Mouse (Mus musculus) c-Kit-positive CD71-positive TER-119-positive erythroid progenitor cells, embryonic 14.5 days (primary cell): Measurements from ENCODE around the gene Myrf.

Experiments
- DNase-seq: peaks from one replicate; pipeline ENCODE4 v3.0.0-alpha.2; 2013; ENCODE audit warnings: low spot score

The Myrf gene

DNA sequence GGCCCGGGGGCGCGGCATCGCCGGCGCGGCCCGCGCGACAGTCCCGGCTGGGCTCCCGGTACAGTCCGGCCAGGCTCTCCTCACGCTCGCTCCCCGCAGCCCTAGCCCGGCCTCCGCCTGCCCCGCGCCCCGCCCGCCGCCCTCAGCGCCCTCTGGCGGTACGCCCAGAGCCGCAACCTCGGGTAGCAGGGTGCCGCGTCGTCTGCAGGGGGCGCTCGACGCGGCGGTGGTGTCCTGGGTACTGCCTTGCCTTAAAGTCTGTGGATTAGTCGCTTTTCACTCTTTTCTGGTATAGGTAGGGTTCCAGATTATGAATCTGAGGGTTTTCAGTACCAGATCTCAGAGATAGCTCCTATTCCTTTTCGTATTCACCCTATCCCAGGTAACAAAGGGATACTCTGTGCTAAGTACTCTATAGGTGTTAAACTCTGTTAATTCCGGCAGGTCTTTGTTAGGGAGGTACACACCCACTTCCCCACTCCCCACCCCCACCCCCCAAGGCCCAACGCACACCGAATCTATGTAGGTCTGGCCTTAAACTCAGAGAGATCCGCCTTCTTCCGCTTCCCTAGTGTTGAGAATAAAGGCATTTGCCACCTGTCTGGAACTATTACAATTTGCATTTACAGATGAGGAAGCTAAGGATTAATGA lies at the start of gene Myrf:
Gene Myrf (minus strand): TSS at position 95 of the 652 bp plus-strand sequence.
- DNase-seq = peak; percentile 64

DNA sequence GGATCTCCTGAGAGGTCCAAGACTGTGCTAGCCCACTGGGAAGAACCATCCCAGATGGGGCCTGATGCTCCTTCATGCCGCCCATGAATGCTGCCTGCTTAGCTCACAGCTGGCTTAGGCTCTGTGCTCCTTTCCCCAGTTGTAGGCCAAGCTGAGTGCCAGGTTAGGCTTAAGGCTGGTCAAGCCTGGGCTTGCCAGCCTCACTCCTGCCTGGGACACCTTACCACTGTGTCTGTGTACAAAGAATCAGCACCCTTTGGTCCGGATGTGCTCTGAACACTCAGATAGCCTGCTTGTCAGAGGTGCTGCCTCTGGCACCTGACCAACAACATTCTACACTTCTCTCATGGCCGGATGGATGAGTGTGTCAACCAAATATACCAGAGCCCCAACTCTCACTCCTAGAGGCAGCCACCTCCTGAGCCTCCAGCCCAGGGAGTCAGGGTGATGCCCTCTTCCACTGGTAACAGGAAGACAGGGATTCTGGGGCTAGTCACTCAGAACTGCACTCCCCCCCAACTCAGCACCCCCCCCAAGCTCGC lies 49.1 kb upstream of the Myrf start:
- no peak for DNase-seq

DNA sequence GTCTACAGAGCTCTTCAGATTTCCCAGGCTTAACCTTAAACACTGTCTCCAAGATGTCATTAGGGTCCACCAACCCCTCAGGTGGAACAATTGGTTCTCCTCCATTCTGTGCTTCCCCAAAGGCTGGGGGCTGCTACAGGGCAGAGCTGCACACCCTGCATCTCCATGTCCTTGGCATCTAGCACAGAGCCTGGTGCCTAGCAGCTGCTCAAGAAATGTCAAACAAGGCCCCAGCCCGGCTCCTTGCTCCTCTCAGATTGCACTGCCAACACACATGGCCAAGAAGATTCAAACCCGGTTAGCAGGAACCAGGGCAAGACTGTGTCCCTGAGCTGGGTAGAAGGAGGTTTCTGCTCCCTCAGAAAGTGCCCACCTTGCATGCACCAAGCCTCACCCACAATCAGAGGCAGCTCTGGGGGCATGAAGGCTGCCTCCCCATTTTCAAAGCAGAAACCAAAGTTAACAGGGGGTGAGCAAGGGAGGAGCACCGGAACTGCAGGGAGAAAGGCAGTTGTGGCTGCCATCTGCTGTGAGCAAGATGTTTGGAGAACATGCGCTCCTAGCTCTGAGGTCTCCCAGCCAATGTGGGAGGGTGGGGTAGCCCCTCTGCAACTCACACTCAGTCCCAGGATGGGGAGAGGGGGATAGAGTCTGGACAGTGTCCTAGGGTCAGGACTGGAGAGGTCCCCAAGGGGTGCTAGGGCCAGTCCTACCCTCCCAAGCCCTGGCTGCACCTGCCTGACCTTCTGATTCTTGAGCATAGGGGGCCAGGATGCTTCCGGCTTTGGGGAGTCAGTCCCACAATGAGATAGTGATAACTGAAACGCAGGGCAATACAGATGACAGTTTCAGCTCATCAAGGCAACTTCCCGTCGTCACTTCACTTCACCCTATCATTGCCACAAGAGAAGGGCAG lies 47.8 kb upstream of the Myrf start:
- no peak for DNase-seq

DNA sequence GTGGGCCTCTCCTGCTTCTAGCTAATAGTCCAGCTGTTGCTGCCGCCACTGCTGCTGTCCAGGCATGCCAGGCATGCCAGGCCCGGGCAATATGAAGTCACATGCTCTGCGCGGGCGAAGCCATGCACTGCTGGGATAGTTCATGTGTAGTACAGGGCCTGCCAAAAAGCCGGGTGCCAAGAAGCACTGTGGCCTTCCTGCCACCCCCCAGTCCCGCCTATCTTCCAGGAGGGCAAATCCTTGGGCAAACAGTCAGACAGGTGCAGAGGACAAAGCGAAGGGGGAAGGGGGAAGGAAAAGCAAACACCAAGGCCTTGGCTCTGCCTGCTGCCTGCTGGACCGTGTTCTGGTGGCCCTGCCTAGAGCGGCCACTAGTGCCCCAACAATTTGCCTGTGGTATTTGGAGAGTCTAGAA lies 45.9 kb upstream of the Myrf start:
- DNase-seq = no peak

DNA sequence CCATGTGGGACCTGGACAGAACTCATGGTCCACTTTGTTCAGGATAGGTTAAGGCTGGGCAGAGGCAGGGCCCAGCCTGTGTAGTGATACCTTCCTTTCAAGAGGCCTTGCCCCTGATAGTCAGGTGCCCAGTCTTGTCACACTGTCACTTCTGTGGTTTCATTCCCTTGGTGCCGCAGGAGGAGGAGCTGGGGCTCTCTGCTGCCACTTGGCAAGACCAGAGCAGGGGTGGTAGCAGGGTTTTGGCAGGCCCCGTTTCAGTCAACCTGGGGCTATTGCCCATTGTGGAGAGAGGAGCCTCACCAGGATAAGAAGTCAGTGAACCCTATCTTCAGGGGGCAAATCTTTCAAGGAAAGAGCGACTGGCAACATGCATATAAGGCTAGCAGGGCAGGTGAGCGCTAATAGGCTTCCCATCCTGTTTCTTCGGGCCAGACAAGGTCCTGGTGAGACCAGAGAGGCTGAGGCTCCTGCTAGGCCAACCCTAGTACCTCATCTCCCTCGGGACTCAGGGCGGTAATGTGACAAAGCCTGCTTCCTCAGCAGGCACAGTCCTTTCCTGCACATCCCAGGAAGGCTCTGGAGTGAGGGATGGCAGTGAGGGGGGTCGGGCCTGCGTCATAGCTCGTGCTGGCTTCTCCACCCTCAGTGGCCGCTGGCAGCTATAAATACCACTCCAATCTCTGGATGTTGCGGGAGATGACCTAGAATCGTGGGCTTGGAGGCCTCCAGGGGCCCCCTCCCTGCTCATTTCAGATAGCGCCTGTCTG lies 40.4 kb upstream of the Myrf start:
- DNase-seq = no peak

DNA sequence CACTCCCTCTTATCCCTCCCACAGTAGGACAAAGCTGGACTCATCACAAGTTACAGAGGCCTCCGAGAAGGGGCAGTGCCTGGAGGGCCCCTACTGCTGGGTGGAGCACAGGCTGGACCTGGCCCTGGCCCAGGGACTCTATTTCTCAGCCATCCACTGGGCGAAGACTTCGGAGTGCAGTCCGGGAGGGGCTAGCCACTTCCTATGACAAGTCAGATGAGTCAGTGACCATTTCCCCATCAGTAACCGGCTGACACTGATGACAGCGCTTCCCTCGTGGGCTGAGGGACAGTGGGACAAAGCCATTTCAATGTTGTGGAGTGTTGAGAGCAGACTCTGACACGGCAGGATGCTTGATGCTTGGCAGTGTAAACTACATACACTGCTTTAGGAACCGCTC lies 39.1 kb upstream of the Myrf start:
- no peak for DNase-seq

DNA sequence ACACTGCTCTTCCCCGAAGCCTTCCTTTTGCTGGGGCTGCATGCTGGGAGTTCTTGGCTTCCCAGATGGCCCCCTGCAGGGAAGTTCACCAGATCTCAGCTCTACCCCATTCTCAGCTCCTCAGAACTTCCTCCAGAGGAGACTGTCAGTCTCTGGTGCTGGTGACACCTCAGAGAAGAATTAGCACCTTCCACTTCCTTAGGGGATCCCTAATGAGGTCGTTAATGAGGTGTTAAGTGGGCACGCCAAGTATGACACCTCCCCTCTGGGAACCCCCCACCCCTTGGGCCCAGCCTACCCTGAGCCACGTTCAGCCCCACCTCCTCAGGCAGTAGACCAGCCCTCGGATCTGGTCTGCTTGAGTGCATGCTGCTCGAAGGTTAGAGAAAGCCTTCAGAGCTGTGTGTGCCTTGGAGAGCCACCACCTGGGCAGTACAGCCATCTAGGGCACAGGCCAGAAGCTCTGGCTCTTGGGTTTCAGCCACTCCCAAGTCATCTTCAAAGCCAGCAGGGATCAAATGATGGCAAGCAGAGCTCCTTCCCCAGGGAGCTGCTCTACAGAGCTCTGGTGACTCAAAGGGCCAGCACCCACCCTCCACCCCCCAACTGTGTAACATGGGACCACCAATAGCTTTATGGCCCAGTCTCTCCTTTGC lies 38.2 kb upstream of the Myrf start:
- no peak for DNase-seq

DNA sequence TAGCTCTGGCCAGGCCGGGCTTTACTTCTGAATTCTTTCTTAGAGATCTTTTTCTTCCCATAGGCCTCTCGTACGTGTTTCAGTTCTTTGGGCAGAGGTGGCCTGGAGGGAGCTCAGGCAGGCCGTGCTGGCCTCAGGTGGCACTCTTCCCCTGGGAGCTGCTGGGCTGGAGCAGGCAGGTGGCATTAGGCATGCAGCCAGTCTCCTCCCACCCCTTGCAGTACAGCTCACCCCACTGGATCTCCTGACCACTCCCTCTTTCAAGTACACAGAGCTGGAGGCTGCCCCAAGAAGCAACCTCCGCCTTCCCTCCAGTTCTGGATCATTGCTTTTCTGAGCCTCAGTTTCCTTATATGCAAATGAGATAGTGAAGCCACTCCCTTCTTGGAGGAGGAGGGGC lies 37.2 kb upstream of the Myrf start:
- DNase-seq = no peak

DNA sequence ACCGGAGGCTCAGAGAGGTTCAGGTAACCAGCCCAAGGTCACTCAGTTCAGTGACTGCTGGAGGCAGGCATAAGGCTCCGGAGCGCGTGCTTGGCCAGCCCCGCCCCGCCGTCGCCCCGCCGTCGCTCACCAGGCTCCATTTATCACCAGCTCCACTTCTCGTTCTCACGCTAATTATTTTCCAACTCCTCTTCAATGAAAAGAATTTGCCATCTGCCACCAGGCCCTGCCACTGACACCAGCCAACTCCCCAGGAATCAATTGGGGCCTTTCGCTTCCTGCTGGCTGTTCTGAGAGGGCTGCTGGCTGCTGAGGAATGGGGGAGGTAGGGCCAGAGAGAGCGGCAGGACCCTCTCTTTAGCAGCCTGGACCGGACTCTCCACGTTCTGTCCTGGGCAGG lies 36.8 kb upstream of the Myrf start:
- DNase-seq = no peak

DNA sequence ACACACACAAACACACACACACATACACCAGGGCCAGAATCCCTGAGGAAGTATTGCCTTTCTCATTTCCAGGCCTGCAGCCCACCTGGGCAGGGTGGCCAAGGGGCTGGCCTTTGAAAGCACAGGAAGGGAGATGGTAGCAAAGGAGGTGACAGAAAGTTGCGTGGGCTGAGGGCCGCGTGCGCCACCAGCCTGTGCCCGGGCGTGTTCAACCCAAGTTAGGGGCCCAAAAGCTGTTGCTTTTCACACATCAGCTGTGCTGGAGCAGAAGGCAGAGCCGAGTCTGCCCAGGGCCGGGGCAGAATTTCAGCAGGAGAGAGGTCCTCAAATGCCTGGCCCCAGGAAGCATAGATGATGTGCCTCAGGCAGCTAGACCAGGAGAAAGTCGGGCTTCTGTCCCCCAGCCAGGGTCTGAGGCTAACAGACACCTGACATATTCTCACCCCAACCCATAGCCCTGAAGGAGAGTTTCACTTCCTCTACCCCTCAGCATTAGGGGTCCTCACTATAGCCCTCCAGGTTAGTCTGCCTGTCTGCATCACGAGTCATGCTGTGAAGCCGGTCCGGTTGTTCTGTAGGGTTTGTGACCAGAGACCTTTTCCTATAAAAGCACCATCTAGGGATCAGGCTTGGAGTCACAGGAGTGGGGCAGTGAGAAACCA lies 36.1 kb upstream of the Myrf start:
- no peak for DNase-seq

DNA sequence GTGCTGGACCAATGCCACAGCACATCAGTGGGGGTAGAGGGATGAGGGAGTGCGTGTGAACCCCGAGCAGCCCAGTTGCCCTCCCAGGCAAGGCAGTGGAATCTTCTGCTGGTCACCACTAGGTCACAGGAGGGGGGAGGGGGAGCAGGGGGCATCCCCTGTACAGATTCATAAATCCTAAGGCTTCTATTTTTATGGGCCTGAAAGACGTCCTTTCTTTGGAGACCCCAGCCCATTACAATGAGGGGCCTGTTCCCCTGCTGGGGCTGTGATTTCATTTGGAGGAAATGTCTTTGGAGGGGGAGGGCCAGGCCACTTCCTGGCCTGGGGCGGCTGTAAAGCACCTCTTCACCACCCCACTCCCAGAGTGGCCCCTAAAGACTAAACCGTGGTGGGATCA lies 33.5 kb upstream of the Myrf start:
- DNase-seq = no peak

DNA sequence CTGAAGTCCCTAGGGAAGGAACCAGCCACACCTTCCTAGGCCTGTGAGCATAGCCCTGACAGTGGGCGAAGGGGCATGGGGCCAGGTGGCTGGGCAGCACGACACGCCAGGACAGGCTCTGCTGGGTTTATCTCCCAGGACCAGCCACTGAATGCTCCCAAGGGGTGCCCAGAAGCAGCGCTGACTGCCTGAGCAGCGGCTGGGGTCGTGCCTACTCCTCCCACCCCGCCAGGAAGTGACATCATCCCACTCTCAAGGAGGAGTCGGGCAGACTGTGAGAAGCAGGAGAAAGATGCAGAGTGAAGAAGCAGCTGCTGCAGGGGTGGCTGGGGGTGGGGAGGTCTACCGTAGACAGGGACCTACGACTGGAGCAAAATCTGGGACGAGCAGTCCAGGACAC lies 32.2 kb upstream of the Myrf start:
- DNase-seq = no peak

DNA sequence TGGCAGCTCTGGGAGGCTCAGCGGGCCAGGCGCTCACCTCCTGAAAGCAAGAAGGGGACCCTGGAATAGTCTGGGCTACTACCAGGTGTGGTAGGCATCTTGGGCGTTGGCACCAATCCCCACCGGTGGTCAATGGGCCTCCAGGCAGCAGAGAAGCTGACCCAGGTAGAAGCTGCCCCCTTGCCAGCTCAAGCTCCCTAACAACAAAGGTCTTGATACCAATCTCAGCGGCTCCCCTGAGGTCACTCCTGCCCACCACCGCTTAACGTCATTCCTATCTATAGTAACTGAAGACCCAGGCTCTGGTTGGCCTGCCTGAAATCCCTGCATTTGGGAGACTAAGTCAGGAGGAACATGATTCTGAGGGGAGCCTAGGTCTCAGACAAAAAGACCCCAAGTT lies 31.0 kb upstream of the Myrf start:
- no peak for DNase-seq

DNA sequence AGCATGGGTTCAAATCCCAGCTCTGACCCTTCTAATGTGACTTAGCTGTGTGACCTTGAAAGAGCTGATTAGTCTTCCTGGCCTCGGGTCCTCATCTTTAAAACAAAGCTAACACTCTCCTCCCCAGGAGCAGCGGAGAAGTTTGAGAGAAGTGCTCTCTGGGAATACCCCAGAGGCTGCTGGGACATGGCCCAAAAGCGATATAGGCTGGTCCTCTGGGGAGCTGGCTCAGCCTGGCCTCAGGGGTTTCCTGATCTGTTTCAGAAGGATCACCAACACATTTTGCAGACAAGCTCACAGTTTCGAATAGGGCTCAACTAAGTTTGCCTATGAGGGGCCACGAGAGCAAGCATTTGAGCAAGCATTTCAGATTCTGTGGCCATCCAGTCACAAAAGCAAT lies 29.8 kb upstream of the Myrf start:
- DNase-seq = no peak

DNA sequence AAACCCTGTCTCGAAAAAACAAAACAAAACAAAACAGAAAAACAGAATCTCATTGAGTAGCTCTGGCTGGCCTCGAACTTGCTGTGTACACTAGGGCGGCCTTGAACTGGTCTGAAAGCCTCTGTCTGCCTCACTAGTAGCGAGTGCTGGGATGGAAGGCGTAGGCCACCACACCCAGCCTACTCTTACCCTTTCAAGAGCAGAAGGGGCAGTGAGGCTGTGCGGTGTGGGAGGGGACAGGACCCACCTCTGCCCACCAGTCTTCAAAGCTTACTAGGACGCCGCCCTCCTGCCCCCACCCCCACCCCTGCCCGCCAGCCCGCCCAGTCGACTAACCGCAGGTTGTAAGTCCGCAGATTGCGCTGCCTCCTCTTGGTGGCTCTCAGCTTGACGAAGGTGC lies 28.3 kb upstream of the Myrf start:
- no peak for DNase-seq

DNA sequence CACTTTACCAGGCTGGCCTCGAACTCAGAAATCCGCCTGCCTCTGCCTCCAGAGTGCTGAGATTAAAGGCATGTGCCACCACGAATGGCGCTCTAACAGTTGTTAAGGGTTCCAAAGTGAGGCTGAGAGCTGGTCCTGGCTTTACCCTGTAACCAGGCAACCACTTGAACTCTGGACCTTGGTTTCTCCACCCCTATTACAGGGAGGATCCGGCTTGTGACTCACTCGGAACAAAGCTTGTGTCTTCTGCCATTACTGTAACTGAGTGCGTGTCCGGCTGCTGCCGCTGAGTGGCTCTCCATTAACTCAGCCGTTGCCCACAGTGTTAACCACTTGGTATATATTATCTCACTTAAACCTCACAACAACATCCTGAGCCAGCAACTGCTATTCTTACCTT lies 27.4 kb upstream of the Myrf start:
- DNase-seq = no peak

DNA sequence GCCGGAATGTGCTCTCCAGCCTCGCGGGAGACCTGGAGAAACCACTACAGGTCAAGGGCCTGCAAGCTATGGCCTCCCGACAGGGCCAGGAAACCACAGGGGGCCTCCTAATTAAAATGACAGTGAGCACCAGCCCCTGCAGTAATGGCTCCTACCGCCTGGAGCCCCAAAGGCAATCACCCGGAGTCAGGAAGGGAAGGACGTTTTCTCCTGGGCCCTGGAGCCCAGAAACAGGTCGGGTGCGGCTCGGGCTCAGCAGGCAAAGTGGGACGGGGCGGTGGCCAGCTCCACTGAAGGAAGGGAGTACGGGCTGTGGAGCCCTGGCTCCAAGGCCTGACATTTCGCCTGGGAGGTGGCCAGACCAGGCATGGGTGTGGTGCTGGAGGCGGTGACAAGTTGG lies 26.5 kb upstream of the Myrf start:
- no peak for DNase-seq

DNA sequence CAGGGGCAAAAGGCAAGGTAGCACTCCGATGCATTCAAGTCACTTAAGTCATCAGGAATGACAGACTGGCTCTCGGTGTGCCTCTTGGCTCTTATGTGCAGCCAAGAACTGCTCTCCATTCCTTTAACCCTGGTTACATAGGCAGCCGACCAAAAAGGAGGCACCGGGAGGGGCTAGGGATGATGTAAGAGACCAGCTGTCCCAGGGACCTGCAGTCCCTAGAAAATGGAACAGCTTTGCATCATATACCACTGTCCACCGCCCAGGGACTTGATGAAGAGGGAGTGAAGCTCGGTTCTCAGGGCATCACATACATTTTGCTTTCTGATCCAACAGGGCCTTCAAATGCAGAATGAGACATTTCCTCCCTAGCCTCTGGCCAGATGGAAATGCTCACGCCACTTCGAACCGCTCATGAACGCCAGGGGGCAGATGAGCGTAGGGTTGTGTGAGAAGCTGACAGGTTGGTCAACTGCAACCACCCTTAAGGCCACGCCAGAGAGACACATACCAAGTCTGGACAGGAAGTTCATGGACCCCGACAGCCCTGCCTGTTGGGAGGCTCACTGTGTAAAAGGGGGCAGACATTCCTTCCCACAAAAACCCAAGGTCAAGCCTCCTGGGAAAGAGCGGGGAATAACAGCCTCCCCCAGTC lies 25.8 kb upstream of the Myrf start:
- DNase-seq = peak; percentile 14

DNA sequence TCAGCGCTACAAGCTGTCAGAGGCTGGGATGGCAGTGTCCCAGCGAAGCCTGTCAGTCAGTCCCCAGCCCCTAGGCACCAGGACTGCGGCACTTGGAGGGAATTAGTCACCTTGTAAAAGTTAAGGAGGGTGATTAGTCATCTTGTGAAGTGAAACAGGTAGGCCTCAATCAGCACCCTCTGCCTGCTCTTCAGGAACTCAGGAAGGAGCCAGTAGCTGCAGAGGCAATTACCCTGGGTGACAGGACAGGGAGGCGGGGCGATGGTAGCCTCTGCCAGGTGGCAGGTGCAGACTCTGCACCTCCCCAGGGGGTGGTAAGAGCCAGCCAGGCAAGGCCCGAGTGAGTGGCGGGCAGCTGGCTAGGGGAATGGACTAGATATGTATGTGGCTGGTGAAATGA lies 20.8 kb upstream of the Myrf start:
- DNase-seq = no peak

DNA sequence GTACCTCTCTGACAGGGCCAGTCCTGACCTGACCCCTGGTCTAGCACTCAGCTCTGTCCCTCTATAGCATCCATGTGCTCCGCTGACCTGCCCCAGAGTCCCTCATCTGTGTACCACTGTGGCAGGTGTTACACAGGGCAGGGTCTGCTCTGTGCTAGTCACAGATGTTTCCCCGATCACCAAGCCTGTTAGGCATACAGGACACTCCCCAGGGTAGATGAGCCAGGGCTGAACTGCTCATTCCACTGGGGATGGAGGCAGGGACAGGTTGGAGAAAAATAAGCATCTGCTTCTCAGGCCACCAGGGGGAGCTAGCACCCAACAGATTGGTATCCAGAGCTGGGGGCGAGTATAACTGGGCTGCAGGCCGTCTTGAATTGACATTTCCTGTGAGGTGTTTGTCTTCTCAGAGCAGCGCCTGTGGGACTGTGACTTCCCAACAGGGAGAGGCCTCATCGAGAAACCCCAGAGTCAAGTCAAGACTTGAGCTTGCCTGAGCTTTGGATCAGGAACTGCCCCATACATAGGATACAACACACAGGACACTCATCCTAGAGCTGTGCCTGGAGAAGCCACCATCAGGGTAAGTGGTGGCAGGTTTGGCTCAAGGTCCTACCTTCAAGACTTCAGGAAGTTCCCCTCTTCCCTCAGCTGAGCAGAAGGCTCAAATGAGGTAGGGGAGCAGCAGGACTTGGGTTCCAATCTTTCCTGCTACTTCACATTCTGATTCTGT lies 17.9 kb upstream of the Myrf start:
- DNase-seq = peak; percentile 52
